Mouse (Mus musculus) heart, embryonic 15.5 days (tissue): ENCODE data around the gene Hsd17b12. TPM values are rescaled to one million over a fixed set of nuclear protein-coding genes. Genes with fewer than 3 reads are reported as not detected.

Source experiments
- ATAC-seq: fragments of 200-750 bp; cut with Nextera tagmentation; replicated peaks from 2 replicates; pipeline ENCODE4 v1.8.0; 2017; ENCODE audit warnings: low read depth, moderate TSS enrichment; ENCODE audit not compliant: insufficient number of reproducible peaks, insufficient read depth, low FRiP score
- H3K27ac ChIP-seq: fragments of 300-500 bp; sonication (generic); 2 replicates; pipeline ENCODE4 v1.5.1; 2015; ENCODE audit warnings: mild to moderate bottlenecking, inconsistent platforms
- H3K27me3 ChIP-seq: fragments of 300-500 bp; sonication (generic); 2 replicates; pipeline ENCODE4 v1.6.1; 2015; ENCODE audit warnings: inconsistent platforms
- H3K36me3 ChIP-seq: fragments of 300-500 bp; sonication (generic); 2 replicates; pipeline ENCODE4 v1.6.1; 2015; ENCODE audit warnings: mild to moderate bottlenecking, inconsistent platforms
- H3K4me1 ChIP-seq: fragments of 300-500 bp; sonication (generic); replicated peaks from 2 replicates; pipeline ENCODE4 v1.6.1; 2015; ENCODE audit warnings: inconsistent platforms
- H3K4me2 ChIP-seq: fragments of 300-500 bp; sonication (generic); 2 replicates; pipeline ENCODE4 v1.6.1; 2015; ENCODE audit warnings: inconsistent platforms, mild to moderate bottlenecking, moderate library complexity
- H3K4me3 ChIP-seq: fragments of 300-500 bp; sonication (generic); 2 replicates; pipeline ENCODE4 v1.5.1; 2015; ENCODE audit warnings: mild to moderate bottlenecking, inconsistent platforms
- H3K9ac ChIP-seq: fragments of 300-500 bp; sonication (generic); 2 replicates; pipeline ENCODE4 v1.6.1; 2015; ENCODE audit warnings: mild to moderate bottlenecking, inconsistent platforms
- H3K9me3 ChIP-seq: fragments of 300-500 bp; sonication (generic); replicated peaks from 2 replicates; pipeline ENCODE4 v1.6.1; 2016; ENCODE audit warnings: inconsistent platforms
- WGBS: fragments of 180-500 bp; shearing (Covaris S2); methylation state at CpG from one replicate; pipeline ENCODE4 v1.1.7; 2015; ENCODE audit warnings: mixed read lengths; 5-methylcytosine and 5-hydroxymethylcytosine counted together
- polyA plus RNA-seq: library from polyadenylated mRNA; unstranded; fragments of >200 nt; fragmentation: Nextera tagmentation; extraction: Ambion mirVana; gene quantifications from 2 replicates; pipeline ENCODE4 v1.2.1, GENCODE M21; 2015

Gene Hsd17b12
- polyA plus RNA-seq, 1 experiment from 2014 or later = 58.7 TPM

GRCm38 (mm10) chr2:94066540-94067135, 91.1 kb downstream of the Hsd17b12 start:
- Histone ChIP-seq H3K27ac (no peak overlapping the region), H3K9ac (no peak overlapping the region), H3K27me3 (no peaks in the 10 kb centered on the region), H3K9me3 (no peaks in the 10 kb centered on the region), H3K36me3 (no peaks in the 10 kb centered on the region; the same call in 1 of the 2 replicates), H3K4me3 (no peak overlapping the region), H3K4me2 (no peak overlapping the region), H3K4me1 (no peaks in the 10 kb centered on the region; the same call in 1 of the 2 replicates)
- WGBS = 44% methylated on average over 5 of the region's 5 CpGs
- ATAC-seq = no peak

- Histone ChIP-seq H3K4me3 (no peak overlapping the region), H3K27me3 (no peaks in the 10 kb centered on the region), H3K4me2 (no peak overlapping the region), H3K27ac (no peak overlapping the region), H3K4me1 (no peaks in the 10 kb centered on the region; the same call in 1 of the 2 replicates), H3K36me3 (no peaks in the 10 kb centered on the region; the same call in 1 of the 2 replicates), H3K9me3 (no peaks in the 10 kb centered on the region), H3K9ac (no peak overlapping the region)
- WGBS = 66% methylated on average over 7 of the region's 7 CpGs
- no peak for ATAC-seq
Observed at GRCm38 (mm10) chr2:94066120-94066519, 91.6 kb downstream of the Hsd17b12 start.

- ATAC-seq = no peak
- no peak overlapping the region for H3K4me2 ChIP-seq
- H3K4me1 ChIP-seq = no peaks in the 10 kb centered on the region; the same call in 1 of the 2 replicates
- WGBS = 83% methylated on average over 4 of the region's 4 CpGs
- no peaks in the 10 kb centered on the region for H3K9me3 ChIP-seq
- no peak overlapping the region for H3K27ac ChIP-seq
- H3K4me3 ChIP-seq = no peak overlapping the region
- no peak overlapping the region for H3K9ac ChIP-seq
- H3K36me3 ChIP-seq = no peaks in the 10 kb centered on the region
- H3K27me3 ChIP-seq = no peaks in the 10 kb centered on the region
Observed at GRCm38 (mm10) chr2:94062791-94063190, 95.0 kb downstream of the Hsd17b12 start.

GRCm38 (mm10) chr2:94059459-94059858, 98.3 kb downstream of the Hsd17b12 start:
- H3K4me1 ChIP-seq = no peaks in the 10 kb centered on the region
- 71% methylated on average over 5 of the region's 5 CpGs for WGBS
- no peak overlapping the region for H3K4me2 ChIP-seq
- H3K27me3 ChIP-seq = no peaks in the 10 kb centered on the region
- H3K9ac ChIP-seq = no peak overlapping the region
- H3K9me3 ChIP-seq = no peaks in the 10 kb centered on the region
- no peak overlapping the region for H3K4me3 ChIP-seq
- no peak overlapping the region for H3K27ac ChIP-seq
- ATAC-seq = no peak
- H3K36me3 ChIP-seq = no peaks in the 10 kb centered on the region

- ATAC-seq = no peak
- Histone ChIP-seq H3K9me3 (no peaks in the 10 kb centered on the region), H3K9ac (no peak overlapping the region), H3K27me3 (no peaks in the 10 kb centered on the region), H3K27ac (no peak overlapping the region), H3K36me3 (no peaks in the 10 kb centered on the region), H3K4me2 (no peak overlapping the region), H3K4me1 (no peaks in the 10 kb centered on the region), H3K4me3 (no peak overlapping the region)
Observed at GRCm38 (mm10) chr2:94054813-94055212, 103.0 kb downstream of the Hsd17b12 start.

- Histone ChIP-seq H3K4me3 (no peak overlapping the region), H3K27me3 (no peaks in the 10 kb centered on the region), H3K9ac (no peak overlapping the region), H3K36me3 (no peaks in the 10 kb centered on the region), H3K27ac (no peak overlapping the region), H3K4me1 (no peaks in the 10 kb centered on the region), H3K9me3 (no peaks in the 10 kb centered on the region), H3K4me2 (no peak overlapping the region)
- 80% methylated on average over 5 of the region's 5 CpGs for WGBS
- no peak for ATAC-seq
Observed at GRCm38 (mm10) chr2:94051952-94052351, 105.8 kb downstream of the Hsd17b12 start.

GRCm38 (mm10) chr2:94050901-94051300, 106.9 kb downstream of the Hsd17b12 start:
- no peak for ATAC-seq
- no peaks in the 10 kb centered on the region for H3K9me3 ChIP-seq
- no peaks in the 10 kb centered on the region for H3K36me3 ChIP-seq
- H3K4me2 ChIP-seq = no peak overlapping the region
- no peaks in the 10 kb centered on the region for H3K27me3 ChIP-seq
- no peak overlapping the region for H3K9ac ChIP-seq
- no peak overlapping the region for H3K27ac ChIP-seq
- WGBS = 96% methylated on average over 3 of the region's 3 CpGs
- H3K4me1 ChIP-seq = peaks cover under 1% of the 10 kb centered on the region
- H3K4me3 ChIP-seq = no peak overlapping the region

- H3K4me2 ChIP-seq = no peak overlapping the region
- 70% methylated on average over 5 of the region's 5 CpGs for WGBS
- no peak overlapping the region for H3K4me3 ChIP-seq
- H3K27me3 ChIP-seq = no peaks in the 10 kb centered on the region
- H3K9me3 ChIP-seq = no peaks in the 10 kb centered on the region
- H3K27ac ChIP-seq = no peak overlapping the region
- H3K36me3 ChIP-seq = no peaks in the 10 kb centered on the region
- peaks cover 12% of the 10 kb centered on the region for H3K4me1 ChIP-seq
- no peak for ATAC-seq
- H3K9ac ChIP-seq = no peak overlapping the region
Observed at GRCm38 (mm10) chr2:94049471-94050176, 108.1 kb downstream of the Hsd17b12 start.

- no peak for ATAC-seq
- Histone ChIP-seq H3K9ac (no peak overlapping the region), H3K27ac (no peak overlapping the region), H3K36me3 (no peaks in the 10 kb centered on the region), H3K27me3 (no peaks in the 10 kb centered on the region), H3K9me3 (no peaks in the 10 kb centered on the region), H3K4me3 (no peak overlapping the region), H3K4me2 (no peak overlapping the region), H3K4me1 (peaks cover 12% of the 10 kb centered on the region)
- WGBS = 62% methylated on average over 5 of the region's 5 CpGs
Observed at GRCm38 (mm10) chr2:94048733-94049470, 108.9 kb downstream of the Hsd17b12 start.

GRCm38 (mm10) chr2:94048271-94048670, 109.5 kb downstream of the Hsd17b12 start:
- ATAC-seq = no peak
- peaks cover 12% of the 10 kb centered on the region for H3K4me1 ChIP-seq
- H3K27me3 ChIP-seq = no peaks in the 10 kb centered on the region
- WGBS = 56% methylated on average over 1 of the region's 1 CpGs
- no peaks in the 10 kb centered on the region for H3K36me3 ChIP-seq
- no peak overlapping the region for H3K4me3 ChIP-seq
- H3K4me2 ChIP-seq = no peak overlapping the region
- H3K9me3 ChIP-seq = no peaks in the 10 kb centered on the region
- no peak overlapping the region for H3K9ac ChIP-seq
- H3K27ac ChIP-seq = no peak overlapping the region

GRCm38 (mm10) chr2:94045411-94046090, 112.2 kb downstream of the Hsd17b12 start:
- H3K4me2 ChIP-seq = peak overlapping the region; percentile 27
- H3K9me3 ChIP-seq = no peaks in the 10 kb centered on the region
- ATAC-seq = peak; percentile 78
- H3K9ac ChIP-seq = no peak overlapping the region
- WGBS = 9% methylated on average over 6 of the region's 6 CpGs
- H3K27ac ChIP-seq = peak overlapping the region; percentile 55
- H3K4me3 ChIP-seq = no peak overlapping the region
- no peaks in the 10 kb centered on the region for H3K27me3 ChIP-seq
- H3K36me3 ChIP-seq = no peaks in the 10 kb centered on the region
- H3K4me1 ChIP-seq = peaks cover 12% of the 10 kb centered on the region
